Mouse (Mus musculus) kidney, postnatal 14 days (tissue): Measurements from ENCODE around the gene Tnfaip8l3.
"Not testable (repeated sequence)": the region's sequence is repeated elsewhere in the genome, so short reads cannot be mapped to it uniquely, and the experiment has no call there.

Source experiments
- DNase-seq: peaks from one replicate; pipeline ENCODE4 v3.0.0; 2022; ENCODE audit warnings: mixed read lengths

The Tnfaip8l3 gene

DNA sequence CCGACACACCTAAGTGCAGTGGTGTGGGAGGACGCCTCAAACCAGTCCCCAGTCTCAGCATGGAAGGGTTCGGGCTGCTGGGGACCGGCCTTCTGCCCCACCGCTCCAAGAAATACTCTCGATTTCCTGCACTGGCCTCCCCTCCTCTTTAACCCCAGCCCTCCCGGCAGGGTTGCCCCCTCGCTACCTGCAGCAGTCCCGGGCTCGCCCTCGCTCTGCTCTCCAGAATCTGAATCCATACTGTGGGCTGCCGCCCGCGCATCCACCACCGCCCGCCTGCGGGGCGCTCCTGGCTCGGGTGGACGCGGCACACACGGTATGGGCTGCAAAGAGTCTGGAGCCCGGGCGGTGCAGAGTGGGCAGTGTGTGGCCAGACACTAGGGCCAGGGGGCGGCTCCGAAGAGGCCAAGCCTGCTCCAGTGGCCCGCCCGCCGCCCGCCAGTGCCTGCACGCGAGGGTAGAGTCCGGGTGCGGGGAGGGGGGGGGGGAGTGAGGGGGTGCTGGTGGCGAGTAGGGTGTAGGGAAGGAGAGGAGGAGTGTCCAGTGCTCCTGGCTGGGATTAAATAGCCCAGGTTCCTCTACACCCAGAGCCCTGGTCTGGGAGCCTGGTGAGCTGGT is at the start of gene Tnfaip8l3:
Gene Tnfaip8l3, minus strand, starts transcription at position 357 of the 618 bp plus-strand sequence.
- peak; percentile 56 for DNase-seq

DNA sequence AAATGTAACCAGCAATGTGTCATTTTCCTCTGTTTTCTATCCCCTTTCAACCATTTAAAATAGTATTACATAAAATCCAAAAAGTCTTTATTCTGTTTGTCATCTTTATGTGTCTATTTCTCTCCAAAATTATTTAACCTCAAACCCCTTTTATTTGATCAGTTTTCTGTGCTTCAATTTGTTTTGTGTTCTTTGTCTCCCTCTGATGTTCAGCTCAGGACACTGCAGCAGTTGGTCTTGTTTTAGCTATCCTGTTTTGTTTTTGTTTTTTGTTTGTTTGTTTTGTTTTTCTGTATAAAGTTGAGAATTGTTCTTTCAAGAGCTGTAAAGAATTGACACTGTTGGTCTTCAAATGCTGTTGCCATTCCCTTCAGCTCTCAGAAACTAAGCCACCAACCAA is 44.5 kb upstream of the Tnfaip8l3 start:
- peak; percentile 6 for DNase-seq

DNA sequence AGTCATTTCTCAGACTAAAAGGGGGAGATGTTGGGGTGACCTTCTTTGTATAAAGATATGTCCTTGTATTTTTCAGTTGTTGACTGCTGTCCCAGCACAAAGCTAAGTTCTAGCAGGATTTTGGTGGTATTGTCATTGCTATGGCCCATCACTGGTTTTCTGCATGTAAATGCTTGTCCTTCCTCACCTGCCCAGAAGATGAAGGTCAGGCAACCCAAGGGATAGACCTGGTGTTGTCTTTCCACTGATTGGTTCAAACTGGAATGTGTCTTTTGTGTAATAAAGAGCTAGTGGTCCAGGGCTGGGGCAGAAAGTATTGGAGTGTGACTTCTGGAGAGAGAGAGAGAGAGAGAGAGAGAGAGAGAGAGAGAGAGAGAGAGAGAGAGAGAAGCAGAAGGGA is 30.4 kb upstream of the Tnfaip8l3 start:
- DNase-seq: no peak

DNA sequence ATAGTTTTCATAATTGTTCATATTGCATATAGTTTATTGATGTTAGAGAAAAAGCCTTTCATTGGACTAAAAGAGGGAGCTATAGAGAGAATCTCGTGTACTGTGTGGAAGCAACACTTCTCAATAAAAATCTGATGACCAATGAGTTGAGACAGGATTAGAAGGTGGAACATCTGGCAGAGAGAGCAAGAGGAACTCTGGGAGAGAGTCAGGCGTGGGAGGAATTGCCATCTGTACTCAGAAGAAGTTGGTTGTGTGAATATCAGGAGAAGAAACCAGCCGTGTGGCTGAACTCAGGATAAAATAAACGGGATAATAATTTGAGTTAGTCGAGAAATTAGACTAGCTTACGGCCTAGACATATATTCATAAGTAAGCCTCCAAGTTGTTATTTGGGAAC is 28.9 kb upstream of the Tnfaip8l3 start:
- no peak for DNase-seq

DNA sequence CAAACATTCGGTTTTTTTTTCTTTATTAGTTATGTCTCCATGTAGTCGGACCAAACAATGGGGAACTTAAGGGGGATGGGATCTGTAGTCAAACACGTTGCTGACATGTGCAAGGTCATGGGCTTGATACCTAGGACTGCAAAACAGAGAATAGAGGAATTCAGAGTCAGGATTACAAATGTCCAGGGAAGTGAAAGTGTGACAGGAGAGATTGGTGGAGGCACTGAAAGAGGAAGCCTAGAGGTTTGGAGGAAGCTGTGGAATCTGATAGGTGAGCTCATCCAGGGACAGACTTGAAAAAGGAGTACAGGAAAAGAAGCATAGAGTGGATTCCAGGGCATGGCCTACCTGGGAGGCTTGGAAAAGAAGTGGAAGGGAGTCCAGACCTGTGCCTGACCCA is 16.1 kb upstream of the Tnfaip8l3 start:
- no peak for DNase-seq

DNA sequence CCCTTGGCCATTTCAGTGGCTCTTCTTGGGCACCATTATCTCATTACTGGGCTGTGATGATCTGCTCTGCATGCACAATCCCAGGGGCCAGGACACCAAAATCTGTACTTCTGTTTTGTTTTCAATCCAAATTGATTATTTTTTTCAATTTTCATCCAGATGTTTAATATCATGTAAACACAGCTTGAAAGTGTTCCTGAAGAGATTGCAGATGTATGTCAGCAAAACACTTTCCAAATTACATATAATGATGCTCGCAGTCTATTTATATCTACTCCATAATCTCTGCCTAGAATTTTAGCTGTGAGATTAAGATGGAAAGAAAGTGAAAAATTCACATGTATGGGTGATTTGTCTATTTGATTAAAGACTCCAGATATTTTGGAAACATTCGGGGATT is 9.6 kb upstream of the Tnfaip8l3 start:
- no peak for DNase-seq

DNA sequence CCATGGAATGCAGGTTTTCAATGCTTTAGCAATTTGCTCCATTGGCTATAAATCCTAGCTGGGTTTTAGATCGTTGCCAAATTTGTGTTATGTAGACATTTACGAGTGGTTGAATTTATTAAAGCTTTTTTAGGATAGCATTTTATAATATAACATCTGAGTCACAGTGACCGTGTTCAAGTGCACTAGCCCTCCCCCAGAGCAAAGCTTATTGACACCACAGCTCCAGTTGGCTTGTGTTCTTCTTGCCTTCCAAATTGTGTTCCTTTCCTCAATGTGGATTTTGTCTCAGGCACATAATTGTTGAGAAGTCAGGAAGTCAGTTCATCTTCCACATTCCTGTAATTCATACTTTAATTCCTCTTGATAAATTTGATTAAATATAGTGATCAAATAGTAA is 6.7 kb upstream of the Tnfaip8l3 start:
- DNase-seq: no peak

DNA sequence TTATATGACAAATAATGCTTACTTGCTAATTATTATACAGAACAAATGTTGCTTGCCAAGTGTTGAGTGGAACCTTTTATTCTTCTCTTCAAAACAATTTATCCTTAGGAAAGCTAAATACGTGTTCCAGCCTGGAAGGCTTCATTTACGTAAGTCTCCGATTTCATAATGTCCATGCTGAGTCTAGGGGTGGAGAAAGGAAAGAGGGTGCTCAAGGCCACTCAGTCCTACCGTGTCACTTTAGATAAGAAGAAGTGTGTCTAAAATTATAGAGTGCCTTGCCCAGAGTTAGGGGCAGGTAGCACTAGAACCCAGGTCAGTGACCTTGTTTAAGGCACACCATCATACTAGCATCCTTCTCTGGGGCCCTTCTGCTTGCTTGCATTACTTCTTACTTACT is 5.5 kb upstream of the Tnfaip8l3 start:
- no peak for DNase-seq

DNA sequence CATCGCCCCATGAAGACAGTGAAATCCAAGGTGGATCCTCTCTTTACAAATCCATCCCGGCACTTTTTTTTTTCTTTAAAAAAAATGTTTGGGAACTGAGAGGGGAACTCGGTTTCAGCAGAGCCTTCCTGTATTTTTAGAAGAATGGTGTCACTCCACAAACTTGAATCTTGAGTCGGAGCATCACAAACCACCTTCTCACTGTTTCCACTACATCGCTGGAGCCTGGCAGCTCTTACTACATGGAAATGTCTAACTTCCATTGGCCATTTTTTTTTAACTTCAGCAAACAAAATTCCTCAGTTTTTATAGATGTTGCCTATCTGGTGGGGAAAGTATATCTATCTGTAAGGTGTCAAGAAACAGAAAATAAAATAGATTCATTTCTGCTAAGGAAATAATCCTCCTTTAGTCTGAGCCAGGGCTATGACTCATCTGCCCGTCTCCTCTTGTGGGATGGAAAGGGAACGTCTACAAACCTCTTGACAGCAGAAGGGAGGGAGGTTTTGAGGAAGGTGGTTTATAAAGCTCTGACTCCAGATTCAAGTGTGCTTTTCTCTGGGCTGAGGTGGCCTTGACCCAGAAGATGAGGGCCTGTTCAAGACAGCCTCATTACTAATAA is 3.4 kb upstream of the Tnfaip8l3 start:
- DNase-seq: no peak

DNA sequence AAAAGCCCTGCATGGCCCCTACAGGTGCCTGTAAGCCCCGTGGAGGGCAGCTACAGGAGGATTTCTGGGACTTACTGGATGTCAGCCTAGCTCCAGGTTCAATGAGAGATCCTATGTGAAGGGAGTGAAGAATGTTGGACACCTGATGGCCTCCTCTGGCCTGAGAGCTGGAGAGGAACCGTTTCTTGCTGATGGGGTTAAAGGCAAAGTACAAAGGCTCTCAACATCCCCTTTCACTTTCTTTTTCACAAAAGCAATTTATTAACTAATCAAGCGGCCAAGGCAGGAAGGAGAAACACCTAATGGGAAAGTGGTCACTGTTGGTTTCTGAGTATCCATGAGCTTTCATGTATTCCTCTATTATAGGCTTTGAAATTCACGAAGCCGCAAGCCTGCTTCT is 1.0 kb upstream of the Tnfaip8l3 start:
- no peak for DNase-seq

DNA sequence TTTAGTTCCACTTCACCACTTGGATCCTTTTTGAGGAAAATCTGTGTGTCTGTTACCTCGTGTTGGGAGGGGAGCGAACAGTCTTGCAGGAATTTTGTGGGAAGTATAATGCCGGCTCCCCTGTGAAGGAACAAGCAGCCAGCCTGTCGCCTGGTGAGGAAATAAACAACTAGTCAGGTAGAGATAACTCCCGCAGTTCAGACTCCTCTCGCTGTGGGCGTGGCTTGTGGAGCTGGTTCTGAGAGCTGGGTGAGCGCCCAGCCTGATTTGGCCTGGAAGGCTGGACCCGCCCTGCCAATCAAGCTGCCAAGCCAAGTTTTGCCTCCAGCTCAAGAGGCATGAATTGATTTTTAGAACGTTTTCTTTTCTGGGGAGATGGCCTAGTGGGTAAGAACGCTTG is 589 bp upstream of the Tnfaip8l3 start:
- peak; percentile 86 for DNase-seq

DNA sequence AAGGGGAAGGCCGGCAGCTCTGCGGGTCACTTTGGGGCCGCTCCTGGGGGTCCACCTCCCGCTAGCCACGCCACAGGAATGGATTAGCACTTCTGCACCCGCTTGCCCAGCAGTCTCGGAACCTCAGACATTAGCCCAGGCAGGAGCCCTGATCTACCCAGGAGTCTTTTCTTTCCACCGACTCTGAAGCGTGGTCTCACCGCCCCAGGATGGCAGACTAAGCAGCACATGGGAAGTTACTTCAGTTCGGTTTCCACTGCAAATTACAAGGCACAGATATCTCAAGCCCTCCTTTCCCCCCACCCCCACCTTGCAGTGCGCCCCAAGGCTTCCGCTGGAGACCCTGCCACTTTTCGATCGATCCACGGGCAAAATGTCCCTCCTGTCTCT is 551 bp downstream of the Tnfaip8l3 start:
- DNase-seq: no peak

DNA sequence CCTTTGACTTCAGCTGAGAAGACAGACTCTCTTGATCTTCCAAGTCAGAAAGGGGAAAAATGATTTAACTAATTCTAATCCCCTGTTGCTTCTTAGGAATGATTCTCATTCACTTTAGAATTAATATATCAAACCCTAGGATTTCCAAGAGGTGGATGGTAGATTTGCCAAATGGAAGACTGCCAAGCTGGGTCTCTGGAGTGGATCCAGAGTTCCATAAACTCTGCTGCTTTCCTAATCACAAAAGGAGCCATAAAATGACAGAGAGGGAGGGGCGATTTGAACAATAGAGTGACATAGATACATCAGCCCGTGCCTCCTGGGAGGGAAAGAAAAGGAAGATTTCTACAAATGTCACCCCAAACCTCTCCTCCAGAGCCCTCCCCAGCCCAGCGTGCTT is 3.4 kb downstream of the Tnfaip8l3 start:
- DNase-seq: no peak

DNA sequence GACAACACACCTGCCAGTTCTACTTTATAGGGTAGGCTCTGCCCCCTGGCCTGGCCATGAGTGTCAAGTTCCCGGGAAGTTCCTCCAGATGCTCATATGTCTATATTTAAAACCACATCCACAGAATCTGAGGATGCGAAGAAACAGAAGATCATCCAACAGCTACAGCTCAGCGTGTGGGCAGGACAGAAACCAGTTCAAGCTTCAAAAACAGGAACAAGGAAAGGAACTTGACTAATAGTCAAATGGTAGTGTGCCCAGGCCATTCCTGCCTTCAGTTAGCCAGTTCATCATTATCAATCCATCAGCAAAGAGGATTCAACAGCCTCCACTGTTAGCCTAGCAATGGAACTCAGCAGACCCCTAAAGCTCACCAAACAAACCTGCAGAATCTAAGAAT is 4.5 kb downstream of the Tnfaip8l3 start:
- DNase-seq: no peak

DNA sequence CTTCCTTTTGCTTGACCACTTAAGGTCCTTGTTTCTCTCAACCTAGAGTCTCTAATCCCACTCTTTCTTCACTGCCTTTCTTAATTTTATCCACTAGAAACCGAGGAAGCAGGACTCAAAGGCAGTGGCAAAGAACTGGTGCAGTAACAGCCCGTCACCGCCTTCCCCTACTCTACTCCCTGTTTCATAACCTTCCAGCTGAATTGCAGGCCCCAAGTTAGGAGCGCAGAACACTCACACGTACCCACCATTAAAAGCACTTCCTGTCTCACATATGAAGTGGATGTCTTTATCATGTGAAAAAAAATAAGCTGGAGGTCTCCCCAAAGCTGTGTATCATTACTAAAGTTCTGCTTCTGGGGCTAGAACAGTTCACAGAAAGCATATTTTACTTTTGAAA is 6.5 kb downstream of the Tnfaip8l3 start:
- no peak for DNase-seq

DNA sequence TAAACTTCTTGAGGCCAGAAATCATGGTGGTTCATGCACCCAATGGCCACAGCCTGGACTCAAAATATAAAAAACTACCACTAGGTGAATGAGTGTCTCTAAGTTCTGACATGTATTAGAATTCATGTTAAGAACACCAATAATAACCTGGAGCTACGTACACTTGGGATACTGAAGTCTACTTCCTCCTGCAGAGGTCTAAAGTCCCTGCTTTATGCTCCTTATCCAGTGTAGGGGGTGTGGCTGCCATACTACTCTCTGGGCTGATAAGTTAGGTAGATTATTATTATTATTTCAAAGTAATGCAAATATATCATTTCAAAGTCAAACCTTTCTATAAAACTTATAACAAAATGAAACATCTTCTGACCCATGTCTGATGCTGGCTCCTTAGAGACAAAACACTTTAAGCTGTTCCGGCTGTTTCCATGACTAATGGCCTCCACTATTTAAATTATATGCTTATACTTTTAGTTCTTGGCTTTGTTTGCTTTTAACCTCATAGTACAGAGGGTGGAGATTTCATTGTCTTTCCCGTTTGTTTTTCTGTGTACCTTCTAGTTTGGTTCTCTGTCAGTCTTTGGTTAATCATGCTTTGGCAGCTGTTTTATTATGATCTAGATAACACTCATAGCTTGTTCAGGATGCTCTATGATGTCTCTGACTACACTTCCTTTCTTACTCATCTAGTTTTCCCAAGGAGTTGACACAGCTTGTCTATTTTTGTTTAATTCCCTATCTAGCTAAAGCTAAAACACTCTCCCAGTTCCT is 16.7 kb downstream of the Tnfaip8l3 start:
- no peak for DNase-seq

DNA sequence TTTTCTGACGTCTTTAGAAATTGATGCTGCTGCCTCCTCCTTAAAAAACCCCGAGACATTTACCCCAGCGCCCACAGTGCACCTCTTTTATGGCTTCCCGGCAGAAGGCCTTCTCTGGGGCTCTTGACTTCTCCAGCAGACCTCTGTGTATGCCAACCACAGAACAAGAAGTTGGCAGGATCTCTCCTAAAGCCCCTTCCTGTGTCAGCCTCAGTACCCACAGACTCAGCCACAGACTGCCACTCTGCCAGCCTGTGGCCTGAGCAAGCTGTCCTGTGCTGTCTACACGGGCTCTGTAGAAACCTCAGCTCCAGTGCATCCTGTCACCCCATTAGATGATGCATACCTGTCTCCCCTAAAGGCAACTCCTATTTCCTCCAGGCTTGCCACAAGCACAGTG is 19.2 kb downstream of the Tnfaip8l3 start:
- DNase-seq: no peak

DNA sequence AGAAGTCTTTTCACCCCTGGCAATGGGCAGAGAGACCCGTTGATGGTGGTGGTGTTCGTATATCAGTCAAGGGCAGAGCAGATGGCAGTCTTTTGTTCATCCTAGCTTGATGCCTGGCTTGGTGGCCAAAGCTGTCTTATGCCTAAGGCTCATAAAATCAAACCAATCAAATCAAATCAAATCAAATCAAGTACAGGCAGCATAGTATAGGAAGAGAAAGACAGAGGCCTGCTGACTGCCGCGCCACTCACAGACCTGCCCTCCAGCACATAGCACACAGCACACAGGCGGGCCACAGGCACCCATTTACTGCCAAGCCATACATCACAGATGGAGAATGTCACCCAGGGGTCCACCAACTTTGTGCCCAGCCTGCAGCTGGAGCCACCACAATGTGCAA is 25.1 kb downstream of the Tnfaip8l3 start:
- no peak for DNase-seq

DNA sequence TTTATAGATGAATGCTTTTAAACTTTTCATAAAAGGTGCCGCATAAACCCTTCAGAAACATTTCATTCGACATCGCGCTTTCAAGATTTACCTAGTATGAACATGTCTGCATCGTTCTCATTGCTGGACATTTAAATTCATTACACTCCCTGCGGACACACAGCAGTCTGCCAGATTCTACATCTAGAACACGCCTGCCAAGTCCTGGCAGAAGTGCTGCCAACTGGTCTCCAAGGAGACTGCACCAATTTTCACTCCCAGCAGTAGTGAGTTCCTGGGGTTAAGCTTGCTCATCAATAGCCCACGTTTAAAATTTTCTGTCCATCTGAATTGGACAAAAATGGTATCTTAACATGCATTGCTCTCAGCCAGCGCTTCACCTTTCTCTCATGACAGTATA is 30.5 kb downstream of the Tnfaip8l3 start:
- no peak for DNase-seq

DNA sequence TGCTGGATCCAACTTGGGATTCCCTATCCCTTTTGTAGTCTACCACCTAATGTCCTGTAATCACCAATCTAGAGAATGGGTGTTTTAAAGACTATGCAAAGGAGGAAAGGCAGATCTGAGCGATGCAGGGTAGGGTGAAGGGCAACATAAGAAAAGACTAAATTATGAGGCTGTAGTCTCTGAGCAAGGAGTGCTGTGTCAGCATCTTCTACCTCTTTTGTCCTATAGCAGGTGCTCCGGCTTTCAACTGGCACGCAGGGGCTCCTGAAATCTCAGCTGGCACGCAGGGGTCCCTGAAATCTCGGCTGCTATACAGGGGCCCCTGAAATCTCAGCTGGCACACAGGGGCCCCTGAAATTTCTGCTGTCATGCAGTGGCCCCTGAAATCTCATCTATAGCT is 33.5 kb downstream of the Tnfaip8l3 start:
- no peak for DNase-seq

DNA sequence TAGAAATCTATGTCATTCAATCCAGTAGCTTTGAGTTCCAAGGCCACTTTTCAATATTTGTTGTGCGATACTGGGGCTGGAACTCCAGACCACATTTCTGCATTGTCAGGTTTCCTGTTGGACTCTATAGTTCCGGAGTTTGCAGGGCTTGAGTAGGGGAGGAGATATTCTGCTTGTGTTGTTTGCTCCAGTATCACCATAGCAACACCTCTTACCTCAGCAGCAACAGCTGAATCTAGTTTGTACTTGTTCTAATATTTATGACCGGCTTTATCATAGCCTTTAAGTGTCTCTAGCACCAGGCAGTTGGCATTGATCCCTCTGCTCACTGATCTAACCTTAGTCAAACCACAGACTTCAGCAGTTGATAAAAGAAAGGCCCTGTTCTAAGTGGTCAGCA is 45.4 kb downstream of the Tnfaip8l3 start:
- DNase-seq: no peak

DNA sequence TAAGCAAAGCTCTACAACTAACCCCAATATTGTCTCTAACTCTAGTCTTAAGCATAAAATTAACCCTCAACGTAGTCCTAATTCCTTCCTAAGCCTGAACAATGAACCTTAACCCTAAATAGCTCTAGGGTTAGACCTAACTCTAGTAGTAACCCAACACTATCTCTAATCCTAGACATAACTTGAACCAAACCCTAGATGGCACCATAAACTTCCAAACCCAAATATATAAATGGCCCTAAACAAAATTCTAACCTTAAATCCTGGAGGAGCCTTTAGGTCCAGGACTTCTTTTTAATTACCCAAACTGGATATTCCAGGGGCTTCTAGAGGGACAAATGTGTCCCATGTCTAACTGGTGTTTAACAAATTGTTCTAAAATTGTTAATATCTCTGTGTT is 73.7 kb downstream of the Tnfaip8l3 start:
- no peak for DNase-seq

DNA sequence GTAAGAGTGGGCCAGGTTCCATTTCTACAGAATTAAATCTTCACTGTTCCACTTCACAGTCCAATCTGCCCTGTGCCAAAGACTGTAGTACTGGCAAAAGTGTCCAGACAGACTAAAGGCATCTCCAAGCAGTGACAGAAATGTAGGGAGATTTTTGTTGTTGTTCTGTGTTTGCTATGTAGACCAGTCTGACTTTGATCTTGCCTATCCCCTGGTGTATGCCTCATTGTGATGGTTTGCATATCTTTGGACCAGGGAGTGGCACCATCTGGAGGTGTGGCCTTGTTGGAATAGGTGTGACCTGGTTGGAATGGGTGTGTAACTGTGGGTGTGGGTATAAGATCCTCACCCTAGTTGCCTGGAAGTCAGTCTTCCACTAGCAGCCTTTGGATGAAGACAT is 75.6 kb downstream of the Tnfaip8l3 start:
- DNase-seq: not testable (repeated sequence)

DNA sequence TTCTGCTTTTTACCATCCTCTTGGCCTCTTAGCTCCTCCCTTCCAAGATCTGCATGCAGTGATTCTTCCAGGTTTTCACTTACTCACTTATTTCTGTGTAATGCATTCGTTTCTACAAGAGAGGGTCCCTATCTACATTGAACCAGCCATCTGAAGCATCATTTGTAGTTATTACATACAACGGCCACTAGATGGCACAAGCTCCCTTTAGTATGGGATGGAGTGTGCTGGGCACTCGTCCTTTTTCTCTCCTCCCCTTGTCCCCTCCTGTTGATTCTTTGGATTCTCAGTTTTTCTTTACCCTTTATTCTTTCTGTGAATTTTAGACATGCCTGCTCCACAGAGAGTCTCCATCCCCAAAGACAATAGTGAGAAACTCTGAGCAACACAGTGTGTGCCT is 77.3 kb downstream of the Tnfaip8l3 start:
- DNase-seq: peak; percentile 21
